Mouse (Mus musculus) adrenal gland, postnatal 25 days (tissue): ENCODE results near the gene B3gnt5. TPM values are rescaled to one million over a fixed set of nuclear protein-coding genes. Genes with fewer than 3 reads are reported as not detected.
"Not testable (repeated sequence)": the region's sequence is repeated elsewhere in the genome, so short reads cannot be mapped to it uniquely, and the experiment has no call there.

Source experiments
- DNase-seq: peaks from one replicate; pipeline ENCODE4 v3.0.0; 2021; ENCODE audit warnings: mixed read lengths
- long read RNA-seq: library from polyadenylated mRNA; stranded (forward); transcript quantifications from one replicate; pipeline ENCODE4 v2.0.0, GENCODE M21; 2021
- total RNA-seq: library from RNA; stranded (reverse); gene quantifications from 2 replicates; pipeline ENCODE4 v1.2.3, GENCODE M21; 2021

Gene B3gnt5
- 0.94 and 1.9 TPM in 2 replicates for total RNA-seq
- long read RNA-seq: 0 reads

- peak; percentile 4 for DNase-seq
Measured at GRCm38 (mm10) chr16:19760074-19760473, at the start of gene B3gnt5. Gene B3gnt5, plus strand, starts transcription at chr16:19760208.

- no peak for DNase-seq
Measured at GRCm38 (mm10) chr16:19720959-19721358, 39.0 kb upstream of the B3gnt5 start.

DNA sequence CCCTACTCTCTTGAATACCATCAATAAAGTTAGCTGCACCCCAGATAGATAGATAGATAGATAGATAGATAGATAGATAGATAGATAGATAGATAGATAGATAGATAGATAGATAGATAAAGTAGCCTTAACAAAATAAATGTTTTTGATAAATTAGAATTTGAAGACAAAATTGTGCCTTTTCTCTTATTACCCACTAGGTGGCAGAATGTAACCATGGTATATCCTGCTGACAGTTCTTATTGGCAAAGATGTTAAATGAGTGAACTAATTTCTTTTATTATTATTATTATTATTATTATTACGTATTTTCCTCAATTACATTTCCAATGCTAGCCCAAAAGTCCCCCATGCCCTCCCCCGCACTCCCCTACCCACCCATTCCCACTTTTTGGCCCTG is 35.9 kb upstream of the B3gnt5 start:
- not testable (repeated sequence) for DNase-seq

DNA sequence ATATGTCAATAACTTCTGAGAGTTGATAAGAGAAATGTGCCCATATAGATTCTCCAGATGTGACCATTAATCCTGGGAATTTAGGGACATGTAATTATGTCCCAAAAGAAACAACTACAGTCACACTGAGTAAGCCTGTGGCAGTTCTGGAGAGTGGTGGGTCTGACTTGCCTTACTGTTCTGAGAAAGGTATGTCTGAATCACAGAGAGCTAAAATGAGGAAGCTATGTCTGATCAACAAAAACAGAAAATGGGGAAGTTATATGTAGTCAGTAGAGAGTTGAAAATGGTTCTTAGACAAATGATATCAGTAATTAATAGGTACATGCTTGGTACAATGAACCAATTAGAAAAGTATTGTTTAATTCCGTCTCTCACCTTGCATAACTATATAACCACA is 27.1 kb upstream of the B3gnt5 start:
- DNase-seq: no peak

DNA sequence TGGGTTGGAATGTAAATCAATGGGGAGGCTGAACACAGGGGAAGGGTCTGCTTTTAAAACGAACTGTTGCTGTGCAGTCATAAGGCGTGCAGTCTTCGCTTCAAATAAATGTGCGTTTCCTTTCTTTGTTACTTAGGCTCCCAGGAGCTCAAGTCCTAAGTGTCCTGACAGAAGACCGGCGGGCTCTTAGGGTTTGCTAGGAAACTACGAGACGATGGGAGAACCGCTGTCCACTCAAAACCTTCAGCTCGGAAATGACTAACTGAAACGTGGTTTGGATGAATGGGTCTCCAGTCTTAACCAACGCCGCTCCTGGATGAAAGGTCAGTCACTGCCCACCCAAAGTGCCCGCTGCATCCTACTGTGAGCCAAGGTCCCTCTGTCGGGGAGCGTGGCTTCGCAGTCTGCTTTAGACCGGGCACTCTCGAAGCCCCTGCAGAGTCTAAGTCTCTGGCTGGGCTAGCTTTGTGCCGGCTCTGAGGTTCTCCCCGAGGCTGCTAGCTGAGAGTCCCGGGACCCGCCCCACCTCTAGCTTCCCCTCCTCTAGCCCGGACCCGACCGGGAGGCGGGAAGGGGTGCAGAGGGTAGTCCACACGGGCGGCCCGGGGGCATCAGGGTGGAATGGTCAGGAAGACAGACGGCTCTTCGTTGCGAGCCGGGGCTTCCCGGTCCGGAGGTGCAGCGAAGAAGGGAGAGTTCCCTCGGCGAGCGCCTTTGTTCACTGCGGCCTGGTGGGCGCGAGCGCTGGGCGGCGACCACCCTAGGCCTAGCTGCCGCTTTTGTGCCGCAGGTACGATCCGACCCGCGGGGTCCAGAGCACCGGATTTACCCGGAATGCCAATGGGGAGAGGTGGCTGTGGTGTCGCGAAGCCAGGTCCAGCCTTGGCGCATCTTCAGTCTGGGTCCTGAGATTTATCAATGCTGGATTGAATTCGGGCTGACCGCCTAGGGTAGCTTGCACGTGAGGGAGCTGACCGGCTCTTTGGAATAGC is 793 bp downstream of the B3gnt5 start:
- peak; percentile 5 for DNase-seq

DNA sequence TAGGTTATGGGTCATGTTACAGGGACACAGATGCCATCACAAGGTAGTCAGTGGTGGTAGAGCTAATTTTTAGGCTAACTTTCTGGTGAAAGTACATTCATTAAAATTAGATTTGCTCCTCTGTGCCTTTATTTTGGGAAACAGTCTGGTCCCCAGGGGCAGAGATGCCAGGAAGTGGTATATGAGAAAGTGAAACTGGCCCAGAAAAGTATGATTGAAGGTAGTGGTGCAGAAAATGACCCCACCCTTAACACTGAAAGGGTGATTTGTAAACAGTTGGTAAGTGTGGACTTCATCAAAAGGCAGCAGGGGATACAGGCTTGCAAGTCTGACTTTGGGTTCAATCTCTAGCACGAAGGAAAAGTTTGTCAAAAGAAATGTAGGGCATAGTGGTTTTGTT is 1.7 kb downstream of the B3gnt5 start:
- no peak for DNase-seq

- DNase-seq: no peak
Measured at GRCm38 (mm10) chr16:19766107-19766506, 6.1 kb downstream of the B3gnt5 start.

- DNase-seq: no peak
Measured at GRCm38 (mm10) chr16:19768046-19768445, 8.0 kb downstream of the B3gnt5 start.

DNA sequence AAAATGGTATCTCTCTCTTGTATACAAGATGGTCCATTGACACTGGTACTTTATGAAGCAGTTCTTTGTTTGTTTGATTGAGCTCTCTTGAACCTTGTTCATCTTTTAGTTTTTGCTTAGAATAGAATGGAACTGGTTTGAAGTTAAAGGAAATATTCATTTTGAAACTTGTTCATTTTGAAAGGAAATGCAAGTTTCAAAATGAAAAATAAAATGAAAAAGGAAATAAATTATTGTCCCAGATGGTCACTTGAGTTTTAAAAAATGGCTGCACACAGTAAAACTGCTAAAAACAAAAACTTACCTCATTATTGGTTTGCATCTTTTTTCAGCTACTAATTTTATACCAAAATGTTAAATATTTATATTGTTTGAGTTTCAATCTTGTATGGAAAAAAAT is 12.0 kb downstream of the B3gnt5 start:
- no peak for DNase-seq

DNA sequence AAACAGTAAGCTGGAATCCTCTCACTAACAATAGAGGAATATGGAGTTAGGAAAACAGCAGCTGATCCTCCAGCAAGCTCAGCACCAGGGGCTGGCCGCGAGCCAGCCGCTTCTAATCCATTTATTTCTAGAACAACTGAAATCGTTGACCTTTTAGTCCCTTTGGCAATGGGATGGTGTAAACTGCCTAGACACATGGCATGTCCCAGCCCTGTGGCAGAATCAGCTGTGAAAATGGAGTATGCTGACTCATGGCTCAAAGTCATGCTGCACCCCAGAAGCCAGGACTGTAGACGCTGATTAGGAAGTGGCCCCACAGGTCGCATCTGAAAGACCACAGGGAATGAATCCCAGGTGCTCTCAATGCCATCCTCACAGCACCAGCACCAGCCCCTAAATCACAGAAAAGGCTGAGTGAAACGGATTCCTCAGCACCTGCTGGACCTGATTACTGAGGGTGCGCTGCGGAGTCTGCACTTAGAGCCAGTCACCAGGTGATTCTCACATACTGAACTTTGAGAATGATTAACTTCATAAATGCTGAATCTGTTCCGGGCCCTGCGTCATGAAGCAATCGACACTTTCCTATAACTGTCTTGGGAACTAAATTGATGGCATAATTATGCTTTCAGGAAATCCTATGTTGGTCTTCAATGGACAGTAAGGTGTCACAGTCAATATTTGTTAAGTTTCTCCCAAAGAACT is 26.5 kb downstream of the B3gnt5 start:
- no peak for DNase-seq

GRCm38 (mm10) chr16:19789914-19790313 is 29.9 kb downstream of the B3gnt5 start:
- DNase-seq: no peak

GRCm38 (mm10) chr16:19818801-19819200 is 58.8 kb downstream of the B3gnt5 start:
- no peak for DNase-seq

Other genes with a start within 250 kb of the B3gnt5 start
- not detected in 2 replicates for gene Olfr167, start 237.9 kb upstream of the B3gnt5 start, total RNA-seq
- gene Olfr168, start 224.7 kb upstream of the B3gnt5 start, total RNA-seq: not detected in 2 replicates
- not detected in 2 replicates for gene Olfr169, start 188.4 kb upstream of the B3gnt5 start, total RNA-seq
- gene Olfr170, start 148.3 kb upstream of the B3gnt5 start, total RNA-seq: not detected in 2 replicates
- not detected in 2 replicates for gene Olfr171, start 130.3 kb upstream of the B3gnt5 start, total RNA-seq
- gene Lamp3, start 53.8 kb upstream of the B3gnt5 start, total RNA-seq: not detected in 2 replicates
- 4.4 and 5.7 TPM in 2 replicates for gene Klhl6, start 222.8 kb downstream of the B3gnt5 start, total RNA-seq